Mouse (Mus musculus) B cell, adult 62 days (primary cell): Measurements from ENCODE around the gene Prmt2. TPM values are rescaled to one million over a fixed set of nuclear protein-coding genes. Genes with fewer than 3 reads are reported as not detected.

Experiments
- total RNA-seq: library from RNA; stranded (reverse); gene quantifications from 4 replicates; pipeline ENCODE4 v1.2.4, GENCODE M21; 2023

Prmt2 gene
- total RNA-seq, result 7.9 to 10.5 TPM (median 9.1 TPM) in 4 replicates

DNA sequence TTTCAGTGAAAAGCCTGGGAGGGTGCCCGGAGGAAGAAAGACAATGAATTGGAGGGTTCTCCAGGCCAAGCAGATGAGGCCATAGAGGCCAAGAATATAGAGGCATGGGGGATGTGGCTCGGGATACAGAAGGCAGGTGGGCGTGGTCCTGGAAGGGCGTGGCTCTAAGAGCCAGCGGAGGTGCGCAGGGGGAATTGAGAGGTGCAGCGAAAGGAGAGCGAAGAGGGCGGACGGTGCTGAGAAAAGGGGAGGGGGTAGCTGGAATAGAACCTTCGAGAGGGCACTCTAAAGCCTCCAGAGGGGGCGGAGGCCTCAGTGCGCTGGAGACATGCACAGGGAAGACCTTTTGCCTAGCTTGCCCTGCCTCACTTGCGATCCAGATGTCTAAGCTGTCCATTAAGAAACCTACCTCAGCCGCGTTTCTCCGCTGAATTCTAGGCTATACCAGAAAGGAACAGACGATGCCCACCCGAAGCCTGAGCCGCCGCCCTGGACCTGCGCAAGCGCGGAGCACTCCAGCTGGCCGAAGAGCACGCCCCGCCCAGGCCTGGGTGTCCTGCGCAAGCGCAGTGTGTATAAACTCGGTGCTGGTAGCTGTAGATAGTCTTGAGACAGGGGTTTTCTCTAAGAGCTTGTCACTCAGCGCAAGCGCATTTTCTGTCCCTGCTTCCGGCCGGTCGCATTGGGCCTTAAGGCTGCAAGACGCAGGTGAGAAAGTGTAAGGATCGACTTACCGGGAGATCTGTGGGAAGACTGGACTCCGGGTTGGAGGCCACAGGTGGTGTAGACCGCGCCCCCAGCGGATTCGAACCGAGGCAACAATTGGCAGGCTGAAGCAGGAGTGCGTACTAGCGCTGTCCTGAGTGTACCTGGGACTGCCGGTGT lies at the start of gene Prmt2:
Gene Prmt2, minus strand, starts transcription at position 525 of the 885 bp plus-strand sequence.

DNA sequence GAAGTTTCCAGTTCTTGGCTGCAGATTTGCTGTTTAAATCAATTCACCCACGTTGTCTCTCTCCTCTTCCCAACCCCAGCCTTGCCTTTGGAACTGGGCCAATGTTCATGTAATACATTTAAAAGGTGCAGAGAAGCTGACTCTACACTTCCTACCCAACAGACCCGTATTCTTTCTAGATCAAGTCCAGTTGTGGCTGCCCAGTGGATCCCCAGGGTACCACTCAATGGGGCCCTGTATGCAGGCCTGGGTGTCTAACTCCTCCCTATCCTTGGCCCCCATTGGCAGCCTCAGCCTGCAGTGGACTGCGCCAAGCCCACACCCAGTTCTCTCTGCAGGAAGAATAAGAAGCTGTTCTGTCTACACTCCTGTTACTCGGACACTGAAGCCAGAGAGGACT lies 15.9 kb upstream of the Prmt2 start, which contains the start of gene S100b:
Gene S100b, plus strand, starts transcription at position 318 of the 400 bp plus-strand sequence.

Other genes starting within 250 kb of the Prmt2 start
- 12.2 to 17.8 TPM (median 14.5 TPM) in 4 replicates for gene Zfp280b, start 205.2 kb downstream of the Prmt2 start, total RNA-seq
- 0.18 TPM in 1 of 4 replicates, not detected in the others for gene Slc5a4b, start 126.9 kb downstream of the Prmt2 start, total RNA-seq
- gene Slc5a4a, start 90.4 kb downstream of the Prmt2 start, total RNA-seq, result not detected in 4 replicates
- gene S100b, start 16.0 kb upstream of the Prmt2 start, total RNA-seq, result not detected in 4 replicates
- 5.8 to 8.5 TPM (median 6.7 TPM) in 4 replicates for gene Dip2a, start 107.4 kb upstream of the Prmt2 start, total RNA-seq
- 5.2 to 28.2 TPM (median 11.7 TPM) in 4 replicates for gene AC141477.1, start 202.6 kb upstream of the Prmt2 start, total RNA-seq
- gene Pcnt, start 204.9 kb upstream of the Prmt2 start, total RNA-seq, result 57.8 to 72.5 TPM (median 63.6 TPM) in 4 replicates
- not detected in 4 replicates for gene 2610028H24Rik, start 211.2 kb upstream of the Prmt2 start, total RNA-seq
- 66.9 to 82.3 TPM (median 73.1 TPM) in 4 replicates for gene Mcm3ap, start 231.1 kb upstream of the Prmt2 start, total RNA-seq
- 1.2 to 2.1 TPM (median 1.6 TPM) in 4 replicates for gene Ybey, start 231.2 kb upstream of the Prmt2 start, total RNA-seq